Mouse (Mus musculus) R1 (cell line): ENCODE data around the gene Ttll2.
"Not testable (repeated sequence)": the region's sequence is repeated elsewhere in the genome, so short reads cannot be mapped to it uniquely, and the experiment has no call there.

Experiments used
- DNase-seq: peaks from one replicate; pipeline ENCODE4 v3.0.0-alpha.2; 2018; ENCODE audit warnings: low read depth, low spot score

The Ttll2 gene

DNA sequence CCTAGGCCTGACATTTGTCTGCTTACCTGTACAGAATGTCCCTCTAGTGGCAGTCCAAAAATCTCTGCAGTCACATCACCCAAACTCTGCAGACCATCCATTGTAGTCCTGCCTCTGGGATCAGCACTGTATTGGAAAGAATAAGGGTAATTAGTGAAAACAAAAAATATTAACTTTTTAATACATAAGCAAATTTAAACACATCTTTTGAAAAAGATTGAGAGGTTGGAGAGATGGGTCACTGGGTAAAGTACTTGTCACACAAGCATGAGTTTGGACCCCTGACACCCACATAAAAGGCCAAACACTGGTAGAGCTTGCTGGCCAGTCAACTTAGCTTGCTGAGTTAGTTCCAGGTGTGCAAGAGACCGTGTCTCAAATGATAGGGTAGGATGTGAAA is at the start of gene Ttll2:
Ttll2 (minus strand) TSS at position 101 of the 400 bp plus-strand sequence.
- not testable (repeated sequence) for DNase-seq

DNA sequence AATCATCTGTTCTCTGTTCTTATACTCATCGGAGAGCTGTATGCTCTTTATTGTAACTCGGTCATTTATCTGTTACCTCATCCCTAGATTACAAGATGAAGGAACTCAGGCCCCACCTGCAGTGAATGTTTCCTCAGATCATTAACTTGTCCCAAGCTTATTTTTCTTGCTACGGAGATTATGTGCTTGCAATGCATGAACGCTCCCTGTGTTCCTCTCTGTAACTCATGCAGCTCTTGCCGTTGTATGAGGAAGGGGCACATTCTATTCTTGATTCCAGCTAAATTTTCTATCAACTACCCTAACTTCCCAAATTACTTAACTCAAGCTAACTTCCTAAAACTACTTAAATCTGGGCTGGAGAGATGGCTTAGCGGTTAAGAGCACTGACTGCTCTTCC is 47.3 kb upstream of the Ttll2 start:
- DNase-seq, result not testable (repeated sequence)

DNA sequence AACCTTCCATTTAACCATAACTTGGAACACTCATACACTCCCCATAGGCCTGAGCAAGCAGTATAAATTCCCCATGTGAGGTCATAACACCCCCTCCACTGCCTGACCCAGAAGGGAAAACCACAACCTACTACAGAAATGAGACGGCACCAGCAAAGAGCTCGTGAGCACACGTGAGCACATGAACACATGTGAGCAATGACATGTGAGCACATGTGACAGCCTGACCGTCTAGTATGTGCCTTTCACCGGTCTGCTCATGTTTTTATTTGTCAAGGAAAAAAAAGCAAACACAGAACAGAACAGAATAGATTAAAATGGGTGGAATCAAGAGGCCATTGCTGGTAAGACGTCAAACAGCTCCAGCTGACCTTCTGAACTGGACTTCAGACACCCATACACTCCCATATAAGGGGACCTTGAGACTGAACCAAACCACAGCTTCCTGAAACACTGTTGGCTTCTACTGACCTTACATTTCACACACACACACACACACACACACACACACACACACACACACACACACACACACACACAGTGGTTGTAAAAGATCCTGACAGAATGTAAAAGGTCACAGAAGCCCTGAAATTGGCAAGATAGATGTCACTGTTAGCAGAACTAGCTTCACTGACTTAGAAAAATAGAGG is 45.8 kb upstream of the Ttll2 start:
- not testable (repeated sequence) for DNase-seq

DNA sequence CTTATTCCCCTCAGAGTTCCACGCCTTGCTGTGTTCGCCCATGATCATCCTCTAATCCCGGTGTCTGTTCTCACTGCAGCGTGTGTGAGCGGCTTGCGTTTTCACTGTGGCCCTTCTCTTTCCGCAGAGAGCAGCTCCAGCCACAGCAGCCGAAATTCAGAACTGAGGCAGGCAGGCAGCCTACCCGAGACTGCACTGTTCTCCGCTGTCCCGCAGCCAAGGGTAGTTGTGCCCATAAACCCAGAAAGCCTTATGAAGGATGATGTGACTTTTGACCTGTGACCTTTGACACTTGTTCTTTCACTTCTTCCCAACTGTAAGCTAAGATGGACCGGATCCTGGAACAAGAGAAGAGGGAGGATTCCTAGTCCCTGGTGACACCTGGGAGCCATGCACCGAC is 44.6 kb upstream of the Ttll2 start:
- DNase-seq, result not testable (repeated sequence)

DNA sequence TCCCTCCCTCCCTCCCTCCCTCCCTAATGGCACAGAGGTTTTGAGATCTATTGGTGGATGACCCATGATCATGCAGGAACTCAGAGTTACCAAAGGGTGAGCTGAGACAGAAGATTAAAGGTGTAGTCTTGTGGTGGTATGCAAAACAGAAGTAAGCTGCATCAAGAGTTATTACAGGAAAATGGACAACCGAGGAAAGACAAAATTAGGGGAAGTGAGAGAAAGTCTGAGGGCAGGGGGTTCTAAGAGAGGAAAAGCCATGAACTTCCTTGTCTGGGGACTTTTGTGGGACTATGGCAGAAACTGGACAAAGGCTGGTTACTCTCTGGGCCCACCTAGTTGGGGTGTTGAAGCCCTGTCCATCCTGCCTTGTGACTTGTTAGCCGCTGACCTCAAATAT is 43.8 kb upstream of the Ttll2 start:
- DNase-seq, result not testable (repeated sequence)

DNA sequence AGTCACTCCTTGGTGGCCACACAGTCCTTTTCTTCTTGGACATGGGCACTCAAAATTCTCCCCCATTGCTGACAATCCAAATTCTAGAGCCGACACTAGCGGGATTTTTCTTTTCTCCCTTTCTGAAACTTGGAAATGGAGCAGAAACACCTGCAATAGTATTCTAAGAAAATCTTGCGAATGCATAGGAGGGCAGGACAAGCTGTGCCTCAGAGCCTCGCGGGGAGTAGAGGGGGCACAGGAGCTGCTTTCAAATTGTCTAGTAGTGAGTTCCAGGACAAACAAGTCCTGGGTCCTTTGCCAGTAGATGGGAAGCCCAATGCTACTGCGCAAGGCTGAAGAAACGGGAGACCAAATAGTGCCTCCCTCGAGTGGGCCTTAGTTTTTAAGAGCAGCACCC is 43.2 kb upstream of the Ttll2 start:
- DNase-seq, result not testable (repeated sequence)

DNA sequence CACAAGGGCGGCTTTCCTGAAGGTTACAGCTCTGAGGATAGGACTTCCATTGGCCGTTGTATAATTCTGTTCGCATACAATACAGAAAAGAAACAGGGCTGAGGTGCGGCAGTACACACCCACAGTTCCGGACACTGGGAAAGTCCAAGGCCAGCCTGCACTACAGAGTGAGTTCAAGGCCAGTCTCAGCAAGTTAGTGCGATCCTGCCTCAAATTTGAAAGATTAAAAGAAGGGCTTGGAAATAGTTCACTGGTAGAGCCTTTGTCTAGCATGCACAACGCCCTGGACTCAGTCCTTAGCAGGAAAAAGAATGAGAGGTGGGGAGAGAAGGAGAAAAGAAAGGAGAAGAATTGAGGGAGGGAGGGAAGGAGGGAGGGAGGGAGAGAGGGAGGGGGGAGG is 42.6 kb upstream of the Ttll2 start:
- peak; percentile 41 for DNase-seq

DNA sequence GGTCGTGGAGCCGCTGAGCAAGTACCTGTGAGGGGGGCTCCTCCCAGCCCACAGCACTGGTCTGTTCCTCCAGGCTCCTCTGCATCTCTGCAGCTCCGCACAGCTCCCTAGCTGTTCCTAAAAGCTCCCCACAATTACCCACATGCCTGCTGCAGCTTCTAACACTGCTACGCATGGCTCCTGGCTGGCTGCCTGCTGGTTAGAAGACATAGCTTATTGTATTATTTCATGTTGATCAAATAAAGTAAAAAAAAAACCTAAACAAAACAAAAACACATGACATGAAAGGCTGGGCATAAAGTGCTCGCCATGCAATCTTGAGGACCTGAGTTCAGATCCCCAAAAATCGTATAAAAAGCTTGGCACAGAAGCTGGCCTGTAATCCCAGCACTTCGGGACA is 37.4 kb upstream of the Ttll2 start:
- DNase-seq, result not testable (repeated sequence)

DNA sequence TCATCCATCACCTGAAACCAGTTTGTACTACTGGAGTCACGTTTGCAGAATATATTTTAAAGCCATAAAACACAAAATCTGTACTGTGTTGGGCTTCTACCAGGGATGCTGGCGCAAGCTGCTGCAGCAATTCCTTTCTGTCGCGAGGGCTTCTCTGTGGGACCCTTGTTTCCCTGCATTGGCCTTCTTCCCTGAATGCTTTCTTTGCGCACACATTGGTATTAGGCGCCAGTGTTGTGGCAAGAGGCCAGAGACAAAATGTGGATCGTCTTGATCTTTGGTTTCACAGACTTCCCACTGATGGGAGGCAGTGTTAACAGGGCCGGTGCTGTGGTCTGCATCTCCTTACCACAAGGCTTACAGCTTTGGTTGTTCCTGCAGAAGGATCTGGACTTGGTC is 36.5 kb upstream of the Ttll2 start:
- not testable (repeated sequence) for DNase-seq

DNA sequence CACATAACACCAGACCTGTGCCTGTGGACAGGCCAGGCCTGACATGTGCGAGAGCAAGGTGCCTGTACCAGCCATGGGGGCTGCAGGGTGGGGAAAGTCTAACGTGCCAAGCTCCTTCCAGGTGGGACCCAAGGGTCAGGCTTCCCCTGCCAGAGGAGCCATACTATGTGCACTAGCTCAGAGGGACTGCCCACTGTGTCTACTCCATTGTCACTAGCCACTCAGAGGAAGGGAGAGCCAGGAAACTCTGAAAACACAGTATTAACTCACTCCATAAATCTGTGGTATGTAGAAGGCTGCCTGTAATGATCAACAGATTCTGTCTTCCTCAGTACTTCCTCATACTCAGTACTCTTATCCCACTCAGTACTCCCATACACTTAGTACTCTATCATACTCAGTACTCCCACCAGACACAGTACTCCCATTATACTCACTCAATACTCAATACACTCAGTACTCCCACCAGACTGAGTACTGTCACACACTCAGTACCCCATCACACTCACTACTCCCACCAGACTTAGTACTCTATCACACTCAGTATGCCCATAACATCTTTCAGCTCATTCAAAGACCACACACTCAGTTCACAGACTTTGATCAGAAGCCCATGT is 36.0 kb upstream of the Ttll2 start:
- DNase-seq, result not testable (repeated sequence)

DNA sequence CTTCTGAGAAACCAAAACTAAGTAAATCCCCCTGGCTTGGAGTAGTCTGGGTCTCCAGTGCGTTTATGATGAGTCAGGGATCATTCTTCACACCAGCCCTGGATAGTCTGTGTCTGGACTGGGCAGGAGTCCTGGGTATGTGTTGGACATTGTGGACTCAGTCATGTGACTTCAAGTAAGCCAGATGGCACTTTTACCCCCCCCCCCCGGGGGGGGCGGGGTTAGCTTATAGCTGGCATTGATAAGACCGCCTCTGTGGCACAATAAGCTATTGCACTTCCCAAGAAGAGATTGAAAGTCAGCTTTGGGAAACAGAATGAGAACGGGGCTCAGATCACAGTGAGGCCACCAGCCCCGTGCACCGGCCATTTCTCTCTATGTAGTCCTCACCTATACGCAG is 33.5 kb upstream of the Ttll2 start:
- DNase-seq, result not testable (repeated sequence)

DNA sequence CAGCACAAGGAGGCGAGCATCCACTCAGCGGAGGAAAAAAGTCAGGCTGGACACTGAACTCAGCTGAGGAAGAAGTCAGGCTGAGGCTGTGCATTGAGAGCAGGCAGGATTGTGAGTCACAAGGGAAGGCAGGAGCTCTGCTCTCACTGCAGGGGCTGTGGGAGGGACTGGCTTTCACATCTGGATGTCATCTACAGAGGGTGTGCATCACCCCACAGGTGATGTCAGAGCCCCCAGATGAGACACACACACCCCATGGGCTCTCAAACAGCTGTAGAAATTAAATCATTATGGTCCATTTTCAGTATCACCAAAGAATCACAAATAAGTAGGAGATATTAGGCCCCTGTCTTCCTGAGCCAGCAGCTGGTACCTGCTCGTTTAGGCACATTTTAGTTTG is 32.9 kb upstream of the Ttll2 start, which contains the start of gene Unc93a2:
Unc93a2 (minus strand) TSS at position 101 of the 400 bp plus-strand sequence.
- DNase-seq, result not testable (repeated sequence)

DNA sequence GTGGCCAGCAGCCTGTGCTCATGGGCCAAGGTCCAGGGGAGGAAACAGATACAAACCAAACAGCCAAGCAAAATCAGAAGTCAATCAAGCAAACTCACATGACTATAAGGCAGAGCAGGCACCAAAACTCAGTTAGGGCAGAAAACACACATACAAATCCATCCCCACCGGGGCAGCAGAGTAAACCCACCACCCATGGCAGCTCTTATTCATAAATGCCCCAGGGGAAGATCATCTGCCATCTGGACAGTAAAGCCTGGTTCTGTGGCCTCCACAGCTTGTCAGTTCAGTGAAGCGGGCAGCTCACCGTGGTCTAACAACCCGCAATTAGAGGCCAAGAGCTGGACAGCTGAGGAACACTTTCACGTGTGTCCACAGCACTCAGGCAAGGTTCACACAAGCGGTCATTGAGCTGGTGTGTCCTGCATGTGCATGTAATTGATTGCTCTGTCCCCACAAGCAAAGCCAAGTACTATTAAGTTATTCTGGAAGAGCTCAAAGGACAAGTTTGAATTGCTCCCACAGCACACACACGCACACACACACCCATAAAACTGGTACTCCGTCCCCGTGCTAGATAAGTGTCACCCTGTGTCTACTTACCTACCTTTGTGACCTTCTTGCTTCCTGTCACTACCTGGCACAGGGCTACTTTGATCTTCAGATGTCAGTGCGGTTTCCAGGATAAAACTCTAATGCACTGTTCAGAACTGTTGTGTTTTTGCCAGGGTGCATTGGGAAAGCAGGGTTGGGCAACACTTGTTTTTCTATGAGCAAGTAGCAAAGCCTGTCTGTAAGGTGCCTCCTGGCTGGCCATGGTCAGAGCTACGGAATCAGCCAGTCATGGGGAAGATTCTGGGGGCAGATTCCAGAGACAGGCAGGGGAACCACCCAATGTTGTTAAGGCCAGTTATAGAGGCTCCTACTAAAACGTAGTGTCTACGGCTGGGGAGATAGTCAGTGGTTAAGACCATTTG is 31.0 kb upstream of the Ttll2 start:
- DNase-seq, result not testable (repeated sequence)

DNA sequence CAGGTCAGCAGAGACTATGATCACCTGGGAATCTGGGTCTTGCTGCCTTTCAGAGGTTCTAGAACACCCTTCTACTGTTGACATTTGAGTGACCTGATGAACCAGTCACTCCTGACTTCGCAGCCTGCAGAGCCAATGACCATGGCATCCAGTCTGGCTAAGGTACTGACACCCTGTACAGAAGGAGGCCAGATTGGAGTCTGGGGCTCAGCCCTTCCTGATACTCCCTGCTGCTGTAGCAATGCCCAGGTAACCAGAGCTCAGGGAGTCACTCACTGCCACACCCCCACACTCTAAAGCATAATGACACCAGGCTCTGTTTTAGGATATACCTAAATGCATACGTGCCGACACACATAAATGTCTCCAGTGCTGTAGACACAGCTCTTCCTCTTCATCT is 30.2 kb upstream of the Ttll2 start:
- DNase-seq, result not testable (repeated sequence)

DNA sequence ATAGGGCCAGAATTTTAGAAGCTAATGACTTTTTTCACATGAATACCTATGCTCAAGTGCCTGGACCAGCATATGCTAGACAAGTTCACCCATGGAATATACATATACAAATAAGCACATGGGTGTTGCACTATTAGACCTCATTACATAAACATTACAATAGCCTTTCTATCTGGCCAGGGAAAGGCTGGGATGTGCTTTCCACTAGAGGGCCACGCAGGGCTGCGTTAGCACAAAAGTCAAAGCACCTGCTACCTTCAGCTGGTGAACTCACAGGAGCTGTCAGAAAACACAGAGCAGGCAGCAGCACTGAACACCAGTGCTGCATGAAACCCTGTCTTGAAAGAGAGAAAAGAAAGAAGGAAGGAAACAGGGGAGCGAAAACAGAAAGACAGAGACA is 25.4 kb upstream of the Ttll2 start:
- not testable (repeated sequence) for DNase-seq

DNA sequence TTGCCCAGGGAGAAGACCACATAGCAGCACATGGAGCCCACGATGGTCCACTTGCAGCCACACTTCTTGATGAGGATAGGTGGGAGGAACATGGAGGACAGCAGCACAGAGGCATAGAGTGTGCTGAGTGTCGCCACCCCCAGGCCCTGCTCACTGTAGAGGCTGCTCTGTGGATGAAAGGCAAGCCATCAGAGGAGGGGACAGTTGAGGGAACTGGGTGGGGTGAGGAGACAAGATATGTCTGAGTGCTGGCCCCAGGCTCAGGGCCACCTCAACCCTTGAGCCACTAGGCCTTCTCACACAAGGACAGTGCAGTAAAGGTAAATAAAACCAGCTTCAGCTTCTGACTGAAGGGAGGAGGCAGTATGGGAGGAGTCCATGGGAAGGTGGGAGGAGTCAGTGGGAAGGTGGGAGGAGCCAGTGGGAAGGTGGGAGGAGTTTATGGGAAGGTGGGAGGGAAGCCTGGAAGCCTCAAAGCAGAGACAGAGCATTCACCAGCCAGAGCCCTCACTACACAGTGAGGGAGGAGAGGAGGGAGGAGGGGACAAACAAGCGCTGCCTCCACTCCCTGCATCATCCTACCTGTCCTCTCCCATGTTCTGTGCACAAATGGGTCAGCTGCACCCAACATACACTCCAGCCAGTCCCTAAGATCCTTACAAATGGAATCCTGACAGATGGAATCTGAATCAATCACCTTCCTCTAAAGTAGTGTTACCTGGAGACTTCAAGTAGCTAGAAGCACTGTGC is 24.6 kb upstream of the Ttll2 start:
- DNase-seq, result not testable (repeated sequence)

DNA sequence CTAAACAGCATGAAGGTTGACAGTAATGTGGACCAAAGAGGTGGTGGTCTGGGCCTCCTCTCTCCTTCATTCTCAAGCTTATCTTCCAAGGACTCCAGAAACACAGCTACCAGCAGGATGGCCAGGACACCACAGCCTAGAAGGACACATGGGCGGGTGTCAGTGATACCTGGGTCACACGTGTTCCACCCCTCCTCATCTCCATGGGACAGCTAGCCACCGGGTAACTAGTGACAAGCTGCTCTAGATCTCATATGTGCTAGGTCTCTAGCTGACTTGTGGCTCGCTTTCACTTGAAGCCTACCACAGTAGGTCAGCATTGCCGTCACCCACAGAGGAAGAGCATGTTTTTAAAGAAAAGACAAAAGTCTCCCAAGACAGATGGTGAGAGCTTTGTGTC is 19.4 kb upstream of the Ttll2 start, which contains the start of gene Gm49630:
Gm49630 (minus strand) TSS at position 101 of the 400 bp plus-strand sequence.
- not testable (repeated sequence) for DNase-seq

DNA sequence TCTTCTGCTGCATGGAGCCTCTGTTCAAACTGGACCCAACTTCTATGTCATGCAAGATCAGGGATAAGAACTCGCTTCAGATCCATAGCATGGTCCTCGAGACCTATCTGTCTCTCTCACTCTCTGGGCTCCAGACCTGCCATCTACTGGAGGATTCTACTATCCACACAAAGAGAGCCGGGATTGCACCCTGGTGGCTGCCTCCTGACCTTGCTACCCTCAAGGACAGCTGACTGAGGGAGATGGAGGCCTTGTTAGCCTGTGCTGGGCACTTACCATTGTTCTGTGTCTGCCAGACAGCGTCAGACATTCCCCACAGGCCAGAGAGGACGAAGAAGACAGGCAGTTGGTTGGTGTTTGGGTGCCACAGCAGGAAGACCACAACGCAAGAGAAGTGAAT is 16.9 kb upstream of the Ttll2 start:
- DNase-seq, result not testable (repeated sequence)

DNA sequence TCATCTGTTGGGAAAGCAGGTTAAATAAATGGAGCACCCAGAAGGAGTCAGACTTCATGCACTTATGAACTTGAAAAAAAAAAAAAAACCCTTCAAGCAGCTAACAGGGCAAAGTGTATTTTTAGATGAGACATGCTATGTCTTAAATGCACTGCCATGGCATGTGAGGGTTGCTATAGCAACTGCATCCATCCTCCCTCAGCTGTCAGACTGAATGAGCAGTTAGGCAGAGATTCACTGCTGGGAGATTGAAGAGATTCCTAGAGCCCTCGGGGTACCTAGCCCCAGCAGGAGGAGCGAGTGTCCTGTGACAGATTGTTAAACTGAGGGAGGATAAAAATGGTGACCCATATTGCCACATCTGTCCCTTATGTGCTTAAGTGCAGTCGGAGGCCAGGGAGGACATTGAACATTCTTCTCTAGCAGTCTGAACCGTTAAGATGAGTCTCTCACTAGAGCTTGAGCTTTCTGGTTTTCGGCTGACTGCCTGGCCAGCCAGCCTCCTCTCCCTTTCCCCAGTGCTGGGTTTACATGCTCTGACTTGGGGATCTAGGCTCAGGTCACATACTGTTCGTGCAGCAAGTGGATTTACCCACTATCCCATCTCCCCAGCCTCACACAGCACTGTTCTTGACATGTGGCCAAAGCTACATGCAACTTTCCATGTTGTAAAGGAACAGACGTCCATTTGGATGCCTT is 14.3 kb upstream of the Ttll2 start:
- not testable (repeated sequence) for DNase-seq

DNA sequence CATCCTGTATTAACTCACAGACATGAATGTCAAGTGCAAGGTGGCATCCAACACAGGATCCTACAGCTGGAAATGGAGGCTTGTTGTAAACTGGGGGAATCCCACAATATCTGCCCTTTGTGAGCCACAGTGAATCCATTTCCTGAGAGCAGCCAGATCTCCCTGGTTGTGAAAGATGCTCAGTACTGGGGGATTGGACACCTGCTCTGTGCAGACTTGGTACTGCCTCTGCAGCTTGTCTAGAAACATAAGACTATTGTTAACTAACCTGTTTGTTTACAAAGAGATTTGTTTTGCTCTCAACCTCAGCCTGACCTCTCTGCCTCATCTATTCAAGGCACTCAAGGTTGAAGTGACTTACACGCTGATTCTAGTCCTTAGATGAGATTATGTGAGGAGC is 13.8 kb upstream of the Ttll2 start:
- not testable (repeated sequence) for DNase-seq

DNA sequence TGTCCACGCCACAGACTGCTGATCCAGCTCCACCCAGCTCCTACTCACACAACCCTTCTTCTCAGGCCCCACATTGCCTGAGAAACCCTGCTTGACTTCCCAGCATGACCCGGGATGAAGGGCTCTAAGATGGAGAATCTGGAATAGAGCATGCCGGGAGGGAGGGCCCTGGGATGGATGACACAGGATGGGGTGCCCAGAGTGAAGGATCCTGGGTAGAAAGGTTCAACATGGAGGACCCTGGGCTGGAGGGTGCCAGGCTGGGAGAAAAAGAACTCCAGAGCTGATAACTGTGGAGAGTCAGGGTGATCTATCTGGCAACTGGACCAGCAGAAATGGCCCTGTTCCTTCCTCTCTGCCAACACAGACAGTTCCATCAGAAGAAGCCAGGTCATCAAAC is 13.1 kb upstream of the Ttll2 start:
- DNase-seq, result not testable (repeated sequence)
